Mouse (Mus musculus): Measurements from ENCODE around the gene Pbx2.
"Not testable (repeated sequence)": the region's sequence is repeated elsewhere in the genome, so short reads cannot be mapped to it uniquely, and the experiment has no call there.

Gene Pbx2

DNA sequence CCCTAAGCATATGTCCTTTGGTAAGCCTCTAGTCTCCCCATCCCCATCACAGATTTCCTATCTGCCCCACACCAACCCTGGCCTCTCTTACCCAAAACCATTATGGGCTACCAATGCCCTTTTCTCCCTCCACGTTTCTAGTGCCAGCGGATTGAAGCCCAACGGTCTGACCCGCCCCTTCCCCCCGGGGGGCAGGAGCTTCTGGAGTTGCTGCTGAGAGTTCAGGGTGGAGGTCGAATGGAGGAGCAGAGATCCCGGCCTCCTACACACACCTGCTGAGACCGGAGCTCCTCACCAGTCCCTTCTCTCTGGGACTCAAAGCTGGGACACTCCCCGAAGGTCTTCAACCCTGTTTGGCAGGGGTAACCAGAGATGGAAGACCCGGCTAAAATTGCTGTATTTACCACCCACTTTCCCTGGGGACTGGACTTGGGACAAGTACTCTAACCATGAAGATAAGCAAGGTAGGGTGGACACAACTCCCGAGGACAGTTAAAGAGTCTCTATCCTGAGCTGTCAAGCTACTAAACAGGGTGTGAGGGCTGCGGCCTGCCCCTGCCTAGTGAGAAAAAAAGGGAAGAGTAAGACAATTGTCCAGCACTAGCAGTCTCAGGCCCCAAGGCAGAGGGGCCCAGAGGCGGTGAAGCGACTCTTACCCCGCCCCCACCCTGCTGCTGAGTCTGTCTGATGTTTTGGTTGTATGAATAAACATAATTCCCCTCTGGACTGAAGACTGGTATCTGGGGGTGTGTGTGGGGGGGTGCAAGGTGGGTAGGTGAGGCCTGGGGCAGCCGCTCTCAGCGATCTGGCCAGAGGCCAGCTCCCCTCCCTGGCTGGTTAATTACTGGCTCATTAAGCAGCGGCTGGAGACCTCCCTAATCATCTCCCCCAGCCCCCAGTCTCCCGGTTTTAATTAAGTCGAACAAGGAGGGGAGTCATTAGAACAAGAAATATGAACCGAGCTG lies at the start of gene Pbx2:
TSS of gene Pbx2 (plus strand) at position 238 of the 965 bp plus-strand sequence.
- DNase-seq (ENCODE audit: low spot score): no peak

DNA sequence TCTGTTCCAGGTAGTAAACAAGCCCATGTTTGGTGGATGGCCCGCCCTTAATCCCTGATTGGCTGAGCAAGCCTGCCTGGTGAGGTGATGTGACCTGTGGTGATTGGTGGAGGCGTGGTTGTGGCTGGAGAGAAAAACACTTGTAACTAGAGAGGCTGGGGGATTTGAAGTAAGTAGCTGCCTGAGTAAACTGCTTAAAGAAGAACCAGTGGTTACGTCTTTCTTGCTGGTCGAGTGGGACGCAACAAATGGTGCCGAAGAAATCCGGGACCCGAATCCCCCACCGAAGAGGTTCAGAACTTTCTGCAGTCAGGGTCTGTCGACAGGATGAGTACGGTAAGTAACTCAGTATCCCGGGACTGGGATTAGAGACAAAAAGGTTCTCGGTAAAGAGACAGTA lies 47.5 kb upstream of the Pbx2 start:
- not testable (repeated sequence) for DNase-seq (ENCODE audit: low spot score)

DNA sequence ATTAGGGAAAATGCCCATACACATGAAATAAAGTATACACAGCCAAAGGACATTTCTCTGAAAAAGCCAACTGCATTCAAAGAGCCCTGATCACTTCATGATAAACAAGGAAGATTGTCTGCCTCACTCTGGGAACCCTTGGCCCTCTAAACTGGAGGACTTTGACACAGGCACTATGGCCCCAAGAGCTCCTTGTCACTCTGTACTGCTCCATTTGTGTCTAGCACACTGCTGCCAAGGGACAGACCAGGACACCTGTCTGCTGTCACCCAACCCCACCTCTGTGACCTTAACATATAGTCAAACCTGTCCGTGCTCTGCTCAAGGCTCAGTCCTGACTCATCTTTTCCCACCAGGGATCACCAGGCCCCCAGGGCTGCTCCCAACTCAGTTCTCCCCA lies 44.3 kb upstream of the Pbx2 start:
- DNase-seq (ENCODE audit: low spot score): no peak

DNA sequence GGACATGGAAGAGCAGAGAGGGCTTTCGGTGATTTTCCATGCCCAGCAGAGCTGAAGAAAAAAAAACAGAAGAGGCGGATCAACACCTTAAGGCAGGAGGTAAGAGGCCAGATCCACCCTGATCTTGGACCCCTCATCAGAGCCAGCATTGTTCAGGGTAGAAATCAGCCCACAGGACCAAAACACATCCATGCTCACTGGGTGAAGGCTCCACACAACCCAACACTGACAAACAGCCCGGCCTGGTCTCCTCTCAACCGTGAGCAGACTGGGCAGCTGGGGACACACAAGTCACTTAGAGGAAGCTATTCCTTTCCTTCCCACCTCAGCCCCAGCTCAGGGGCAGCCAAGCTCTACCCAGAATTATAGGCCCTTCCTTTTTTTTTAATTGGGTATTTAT lies 43.5 kb upstream of the Pbx2 start:
- DNase-seq (ENCODE audit: low spot score): no peak

DNA sequence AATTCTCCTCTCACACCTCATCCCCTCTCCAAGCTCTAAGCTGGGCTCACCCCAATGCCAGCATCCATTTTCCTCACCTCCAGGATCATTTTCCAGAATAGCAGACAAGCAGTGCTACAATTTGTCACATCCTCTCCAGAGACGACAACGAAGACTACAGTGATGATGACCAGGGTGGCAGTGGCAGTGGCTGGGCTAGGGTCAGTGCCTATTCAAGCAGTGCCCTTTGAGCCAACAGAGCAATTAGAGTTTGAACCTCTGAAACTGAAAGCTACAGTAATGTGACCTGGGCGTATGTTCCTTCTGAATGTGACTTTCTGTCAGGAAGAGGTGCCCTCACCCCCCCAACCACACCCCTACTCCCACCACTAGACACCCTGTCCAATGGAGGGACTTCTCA lies 41.9 kb upstream of the Pbx2 start:
- no peak for DNase-seq (ENCODE audit: low spot score)

DNA sequence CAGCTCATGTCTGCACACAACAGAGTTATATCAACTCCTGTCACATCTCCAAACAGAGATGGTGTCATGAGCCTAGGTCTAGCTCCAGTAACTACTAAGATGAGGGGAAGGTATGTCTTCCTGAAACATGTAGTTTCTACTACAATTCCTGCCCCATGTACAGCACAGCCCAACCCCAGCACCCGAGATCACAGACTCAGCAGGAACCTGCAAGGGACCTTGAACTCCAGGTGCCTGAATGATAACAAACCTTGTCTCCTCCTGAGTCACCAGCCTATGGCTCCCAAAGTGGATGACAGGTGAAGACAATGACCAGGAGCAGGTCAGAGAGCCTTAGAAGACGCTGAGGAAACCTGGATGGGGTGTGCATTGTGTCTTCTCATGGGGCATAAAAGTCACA lies 41.2 kb upstream of the Pbx2 start:
- no peak for DNase-seq (ENCODE audit: low spot score)

DNA sequence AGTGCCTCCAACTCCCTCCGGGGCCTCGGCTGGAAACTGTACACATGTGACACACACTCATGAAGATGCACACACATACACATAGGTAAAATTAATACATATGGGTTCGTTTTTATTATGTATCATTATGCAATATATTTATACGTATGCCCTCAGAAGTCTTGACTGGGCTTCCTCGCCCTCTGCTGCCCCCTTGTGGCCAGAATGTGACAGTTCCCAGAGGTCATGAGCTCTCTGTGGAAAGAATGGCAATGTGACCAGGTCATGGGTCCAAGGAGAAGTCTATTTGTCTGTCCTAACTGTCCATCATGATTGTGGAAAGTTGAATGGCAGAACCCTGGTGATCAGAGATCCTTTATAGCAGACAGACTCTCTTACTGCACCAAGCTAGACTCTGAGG lies 35.6 kb upstream of the Pbx2 start:
- DNase-seq (ENCODE audit: low spot score): peak; percentile 64

DNA sequence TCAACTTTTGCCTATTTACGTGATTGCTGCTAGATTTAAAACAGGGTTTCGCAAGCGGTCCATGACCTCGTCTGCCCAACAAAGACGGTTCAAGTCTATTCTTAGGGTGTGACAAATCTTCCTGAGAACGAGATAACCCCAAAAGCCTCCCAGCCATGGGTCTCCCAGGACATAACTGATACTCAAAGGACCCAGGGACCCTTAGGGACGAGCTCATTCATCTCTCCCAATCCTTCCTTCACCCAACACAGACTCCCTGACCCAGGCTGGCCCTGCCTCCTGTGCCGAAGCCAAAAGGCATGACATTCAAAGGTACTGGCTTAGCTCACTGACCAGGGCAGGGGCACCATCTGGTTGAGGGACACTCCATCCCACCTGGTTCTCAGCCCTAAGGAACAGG lies 34.7 kb upstream of the Pbx2 start:
- no peak for DNase-seq (ENCODE audit: low spot score)

DNA sequence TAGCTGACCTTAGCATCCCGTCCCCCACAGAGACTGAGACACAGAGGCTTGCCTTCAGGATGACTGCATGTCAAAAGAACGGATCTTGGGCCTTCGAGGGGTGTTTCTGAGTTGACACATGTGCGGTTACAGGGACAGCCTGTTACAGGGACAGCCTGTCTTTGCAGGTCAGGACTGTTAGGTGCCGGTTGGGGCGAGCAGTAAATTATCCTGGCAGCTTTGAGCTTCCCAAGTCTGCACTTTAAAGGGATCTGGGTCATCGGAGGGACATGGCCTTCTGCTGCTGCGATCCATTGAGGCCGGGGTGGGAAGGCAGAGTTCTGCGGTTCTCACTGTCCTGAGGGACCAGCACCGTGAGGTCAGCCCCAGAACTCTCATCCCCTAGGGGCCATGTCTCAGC lies 33.7 kb upstream of the Pbx2 start:
- DNase-seq (ENCODE audit: low spot score): no peak

DNA sequence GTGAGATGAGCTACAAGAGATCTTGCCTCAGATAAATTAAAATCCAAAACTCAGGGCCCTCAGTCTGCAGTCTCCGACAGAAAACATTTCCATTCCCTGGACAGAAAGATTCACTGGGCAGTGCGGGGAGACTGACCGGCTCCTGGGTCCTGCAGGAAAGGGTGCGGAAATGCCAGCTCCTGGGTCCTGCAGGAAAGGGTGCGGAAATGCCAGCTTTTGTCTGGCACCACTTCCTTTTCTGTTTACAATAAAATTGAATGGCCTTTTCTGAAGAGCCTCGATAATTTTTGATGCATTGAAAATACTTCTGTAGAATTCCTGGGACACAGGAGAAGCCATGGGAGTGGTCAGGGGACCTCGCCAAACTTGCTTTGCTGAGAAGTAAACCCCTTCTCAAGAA lies 31.9 kb upstream of the Pbx2 start:
- no peak for DNase-seq (ENCODE audit: low spot score)

DNA sequence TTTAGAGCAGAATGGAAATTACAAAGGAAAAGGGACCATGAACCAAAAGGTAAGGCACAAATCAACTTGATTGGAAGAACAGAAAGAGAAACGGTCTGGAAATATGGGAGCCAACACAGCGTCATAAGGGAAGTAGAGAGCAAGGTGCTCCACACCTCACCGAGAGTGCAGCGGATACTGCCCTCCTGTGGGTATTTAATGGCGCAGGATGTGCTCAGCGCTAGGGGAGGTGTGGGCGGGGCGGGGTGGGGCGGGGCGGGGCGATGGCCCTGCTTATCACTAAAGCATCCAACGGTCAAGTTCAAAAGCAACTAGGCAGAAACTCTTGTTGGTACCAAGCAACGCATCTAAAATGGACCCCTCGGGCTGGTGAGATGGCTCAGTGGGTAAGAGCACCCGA lies 31.2 kb upstream of the Pbx2 start:
- no peak for DNase-seq (ENCODE audit: low spot score)

DNA sequence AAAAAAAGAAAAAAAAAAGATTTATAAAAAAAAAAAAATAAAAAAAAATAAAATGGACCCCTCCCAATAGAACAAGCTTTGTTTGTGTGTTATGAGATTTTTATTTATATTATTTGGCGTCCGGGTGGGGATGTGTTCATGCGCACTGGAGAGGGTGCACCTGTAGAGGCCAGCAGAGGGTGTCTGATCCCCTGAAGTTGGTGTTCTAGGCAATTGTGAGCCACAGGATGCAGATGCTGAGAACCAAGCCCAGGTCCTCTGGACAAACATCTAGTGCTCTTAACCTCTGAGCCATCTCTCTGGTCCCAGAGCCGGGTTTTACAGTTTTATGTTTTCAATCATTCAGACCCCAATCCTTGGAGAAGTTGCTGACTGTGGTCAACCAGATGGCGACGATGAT lies 30.6 kb upstream of the Pbx2 start:
- DNase-seq (ENCODE audit: low spot score): no peak

DNA sequence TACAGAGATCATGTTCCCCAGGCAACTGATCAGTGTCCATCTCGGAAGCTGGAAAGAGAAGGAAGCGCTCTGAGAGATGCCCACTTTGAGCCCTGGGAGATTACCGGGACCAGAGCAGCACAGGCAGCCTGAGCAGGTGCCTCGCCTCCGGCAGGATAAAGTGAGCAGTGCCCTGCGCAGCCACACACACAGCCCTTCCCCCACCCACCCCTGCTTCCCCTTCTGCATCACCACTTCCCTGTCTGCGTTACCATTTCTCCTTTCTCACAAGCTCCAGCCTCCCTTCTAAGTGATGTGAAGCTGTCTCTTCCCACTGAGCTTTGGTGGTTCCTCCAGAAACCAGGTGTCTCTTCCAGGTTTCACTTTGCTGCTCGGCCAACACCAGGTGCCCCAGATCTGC lies 29.9 kb upstream of the Pbx2 start:
- DNase-seq (ENCODE audit: low spot score): no peak

DNA sequence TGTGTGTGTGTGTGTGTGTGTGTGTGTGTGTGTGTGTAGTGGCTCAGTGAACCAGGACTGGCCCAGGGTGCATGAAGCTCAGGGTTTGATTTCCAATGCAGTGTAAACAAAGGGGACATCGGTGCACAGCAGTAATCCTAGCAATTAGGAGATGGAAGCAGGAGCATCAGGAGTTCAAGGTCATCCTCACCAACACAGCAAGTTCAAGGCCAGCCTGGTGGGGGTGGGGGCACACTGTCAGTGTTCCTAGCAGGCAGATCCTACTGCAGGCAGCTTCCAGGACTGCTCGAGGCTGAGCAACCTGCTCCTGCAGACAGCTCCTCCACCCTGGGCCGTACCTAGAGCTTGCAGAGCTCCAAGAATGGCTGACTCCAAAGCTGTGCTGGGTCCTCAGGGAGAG lies 28.5 kb upstream of the Pbx2 start:
- no peak for DNase-seq (ENCODE audit: low spot score)

DNA sequence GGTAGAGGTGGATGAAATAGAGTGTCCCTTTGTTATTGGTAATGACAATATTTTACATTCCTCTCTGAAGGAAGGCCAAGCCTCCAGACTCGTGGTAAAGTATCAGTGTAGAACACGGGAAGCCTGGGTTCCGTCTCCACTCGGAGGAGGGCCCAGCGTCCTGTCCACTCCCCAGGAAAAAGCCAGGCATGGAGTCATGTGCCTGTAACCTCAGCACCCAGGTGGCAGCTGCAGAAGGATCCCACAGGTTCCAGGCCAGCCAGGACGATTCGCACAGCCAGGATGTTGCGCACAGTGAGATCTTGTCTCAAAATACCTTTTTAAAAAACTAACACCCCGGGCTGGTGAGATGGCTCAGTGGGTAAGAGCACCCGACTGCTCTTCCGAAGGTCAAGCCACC lies 27.7 kb upstream of the Pbx2 start:
- DNase-seq (ENCODE audit: low spot score): no peak

DNA sequence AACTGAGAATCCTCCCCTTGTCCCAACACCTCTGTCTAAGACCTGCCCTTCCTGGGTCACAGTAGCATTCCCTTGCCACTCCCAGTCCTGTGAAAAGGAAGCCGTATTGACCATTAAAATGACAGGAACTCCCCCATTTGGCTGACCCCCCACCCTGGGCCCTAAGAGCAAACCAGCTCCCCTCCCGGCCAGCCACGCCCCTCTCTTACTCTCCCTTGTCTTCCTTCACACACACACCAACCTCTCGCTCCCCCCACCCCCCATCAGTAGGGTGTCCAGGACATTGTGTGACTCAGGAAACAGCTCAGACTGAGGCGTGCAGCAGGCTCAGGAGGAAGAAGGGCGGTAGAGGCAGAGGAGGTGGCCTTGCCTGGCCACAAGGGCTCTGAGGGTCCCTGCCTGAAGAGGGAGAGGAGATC lies 27.1 kb upstream of the Pbx2 start, which contains the start of gene Notch4:
TSS of gene Notch4 (plus strand) at position 266 of the 419 bp plus-strand sequence.
- DNase-seq (ENCODE audit: low spot score): no peak

DNA sequence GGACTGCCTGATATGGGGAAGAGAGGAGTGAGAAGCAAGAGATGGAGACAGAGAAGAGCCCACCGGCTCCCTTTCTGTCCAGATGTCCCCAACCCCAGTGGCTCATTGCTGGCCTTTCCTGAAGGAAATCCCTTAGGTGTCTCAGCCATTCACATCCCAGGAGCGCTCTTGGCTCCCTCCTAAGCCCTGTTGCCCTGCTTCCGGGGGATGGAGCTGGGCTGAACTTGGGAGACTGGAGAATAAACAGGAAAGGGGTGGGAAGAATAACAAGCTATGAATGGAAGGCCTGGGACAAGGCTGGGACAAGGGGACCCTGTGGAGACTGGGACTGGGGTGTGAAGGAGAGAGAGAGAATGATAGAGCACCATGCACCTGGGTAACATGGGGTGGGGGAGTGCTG lies 26.3 kb upstream of the Pbx2 start:
- no peak for DNase-seq (ENCODE audit: low spot score)

DNA sequence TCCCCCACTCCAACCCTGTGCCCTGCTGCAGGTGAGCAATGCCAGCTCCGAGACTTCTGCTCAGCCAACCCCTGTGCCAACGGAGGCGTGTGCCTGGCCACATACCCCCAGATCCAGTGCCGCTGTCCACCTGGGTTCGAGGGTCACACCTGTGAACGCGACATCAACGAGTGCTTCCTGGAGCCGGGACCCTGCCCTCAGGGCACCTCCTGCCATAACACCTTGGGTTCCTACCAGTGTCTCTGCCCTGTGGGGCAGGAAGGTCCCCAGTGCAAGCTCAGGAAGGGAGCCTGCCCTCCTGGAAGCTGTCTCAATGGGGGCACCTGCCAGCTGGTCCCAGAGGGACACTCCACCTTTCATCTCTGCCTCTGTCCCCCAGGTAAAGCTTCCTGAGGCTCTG lies 23.8 kb upstream of the Pbx2 start:
- no peak for DNase-seq (ENCODE audit: low spot score)

DNA sequence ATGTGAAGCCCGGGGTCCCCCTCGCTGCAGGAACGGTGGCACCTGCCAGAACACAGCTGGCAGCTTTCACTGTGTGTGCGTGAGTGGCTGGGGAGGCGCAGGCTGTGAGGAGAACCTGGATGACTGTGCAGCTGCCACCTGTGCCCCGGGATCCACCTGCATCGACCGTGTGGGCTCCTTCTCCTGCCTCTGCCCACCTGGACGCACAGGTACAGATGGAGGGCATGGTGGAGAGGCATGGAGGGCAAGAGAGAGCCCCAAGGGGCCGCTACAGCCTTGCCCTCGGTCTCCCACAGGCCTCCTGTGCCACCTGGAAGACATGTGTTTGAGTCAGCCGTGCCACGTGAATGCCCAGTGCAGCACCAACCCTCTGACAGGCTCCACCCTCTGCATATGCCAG lies 22.6 kb upstream of the Pbx2 start:
- no peak for DNase-seq (ENCODE audit: low spot score)

DNA sequence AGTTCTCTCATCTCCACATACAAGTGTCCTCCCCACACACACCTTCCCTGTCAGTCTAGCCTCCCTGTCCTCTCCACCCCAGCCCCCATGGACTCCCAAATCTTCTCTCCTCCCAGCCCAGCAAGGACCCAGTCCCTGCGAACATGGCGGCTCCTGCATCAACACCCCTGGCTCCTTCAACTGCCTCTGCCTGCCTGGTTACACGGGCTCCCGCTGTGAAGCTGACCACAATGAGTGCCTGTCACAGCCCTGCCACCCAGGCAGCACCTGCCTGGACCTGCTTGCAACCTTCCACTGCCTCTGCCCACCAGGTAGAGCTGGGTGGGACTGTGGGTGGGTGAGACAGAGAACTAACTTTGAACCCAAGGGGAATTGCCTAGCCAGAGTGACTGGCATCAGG lies 21.1 kb upstream of the Pbx2 start:
- no peak for DNase-seq (ENCODE audit: low spot score)

DNA sequence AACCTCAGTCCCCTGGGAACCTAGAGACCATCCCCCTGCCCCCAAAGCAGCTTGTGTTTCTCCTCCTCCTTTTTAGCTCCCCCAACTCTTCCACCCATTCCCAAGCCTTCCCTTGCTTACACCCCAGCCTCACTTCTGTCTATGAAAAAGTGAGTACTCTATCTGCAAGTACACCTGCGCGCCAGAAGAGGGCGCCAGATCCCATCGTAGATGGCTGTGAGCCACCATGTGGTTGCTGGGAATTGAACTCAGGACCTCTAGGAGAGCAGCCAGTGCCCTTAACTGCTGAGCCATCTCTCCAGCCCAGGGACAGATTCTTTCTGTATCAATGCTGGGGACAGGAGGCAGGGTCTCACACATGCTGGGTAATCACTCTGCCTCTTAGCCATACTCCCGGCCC lies 19.2 kb upstream of the Pbx2 start:
- DNase-seq (ENCODE audit: low spot score): no peak

DNA sequence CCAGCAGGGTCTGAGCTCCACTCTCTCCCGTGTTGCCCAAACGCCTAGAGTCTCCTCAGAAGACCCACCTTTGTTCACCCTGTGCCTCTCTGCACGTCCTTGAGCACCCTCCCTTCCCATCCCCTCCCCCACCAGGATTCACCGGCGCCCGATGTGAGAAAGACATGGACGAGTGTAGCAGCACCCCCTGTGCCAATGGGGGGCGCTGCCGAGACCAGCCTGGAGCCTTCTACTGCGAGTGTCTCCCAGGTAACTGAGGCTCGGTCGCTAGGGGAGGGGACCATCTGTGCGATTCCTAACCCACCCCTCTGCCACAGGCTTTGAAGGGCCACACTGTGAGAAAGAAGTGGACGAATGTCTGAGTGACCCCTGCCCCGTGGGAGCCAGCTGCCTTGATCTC lies 18.7 kb upstream of the Pbx2 start:
- no peak for DNase-seq (ENCODE audit: low spot score)

DNA sequence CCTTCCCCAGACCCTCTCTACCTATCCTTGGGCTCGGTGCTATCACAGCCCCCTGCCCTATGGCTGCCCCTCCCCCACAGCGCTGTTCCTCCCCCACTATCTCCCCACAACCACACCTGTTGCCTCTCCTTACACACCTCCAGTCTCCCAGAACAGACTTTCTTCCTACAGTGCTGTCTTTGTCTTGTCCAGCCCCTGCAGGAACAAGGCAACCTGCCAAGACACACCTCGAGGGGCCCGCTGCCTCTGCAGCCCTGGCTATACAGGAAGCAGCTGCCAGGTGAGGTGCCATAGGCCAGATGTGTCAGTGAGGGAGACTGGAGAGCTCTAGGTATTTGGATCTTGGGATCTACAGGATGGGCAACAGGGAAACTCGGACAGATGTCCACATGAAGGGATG lies 14.5 kb upstream of the Pbx2 start:
- DNase-seq (ENCODE audit: low spot score): no peak

DNA sequence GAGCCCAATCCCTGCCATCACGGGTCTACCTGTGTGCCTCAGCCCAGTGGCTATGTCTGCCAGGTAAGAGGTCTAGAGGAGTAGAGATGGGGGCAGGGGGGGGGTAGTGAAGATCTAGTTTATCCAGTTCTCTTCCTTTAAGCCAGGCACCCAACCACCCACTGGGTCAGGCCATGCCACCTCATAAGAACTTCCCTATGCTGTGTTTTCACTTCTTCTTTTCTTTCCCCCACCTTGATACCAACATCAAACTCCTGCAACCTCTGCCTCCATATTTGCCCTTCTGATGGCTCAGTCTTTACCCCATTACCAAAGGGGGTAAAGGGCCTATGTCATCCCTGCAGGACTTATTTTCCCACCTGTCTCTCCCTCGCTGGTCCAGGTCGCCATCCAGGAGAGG lies 13.0 kb upstream of the Pbx2 start:
- DNase-seq (ENCODE audit: low spot score): no peak
